8 mouse cellular contexts compared by ENCODE assay signal in the genomic region with DNA sequence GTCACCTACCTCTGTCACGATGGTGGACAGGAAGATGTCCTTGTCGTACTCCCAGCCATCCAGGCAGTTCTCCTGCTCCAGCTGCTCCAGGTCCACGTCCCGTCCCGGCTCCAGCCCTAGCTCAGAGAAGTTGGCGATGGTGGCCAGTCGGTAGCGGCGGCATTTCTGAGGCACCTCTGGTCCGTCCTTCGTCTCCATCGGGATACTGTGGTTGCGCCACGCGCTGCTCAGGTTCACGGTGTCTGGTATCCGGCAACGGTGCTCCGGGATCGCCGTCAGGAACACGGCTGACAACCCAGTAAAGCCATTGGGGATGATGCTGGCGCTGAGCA. TPM values are rescaled to one million over a fixed set of nuclear protein-coding genes. Genes with fewer than 3 reads are reported as not detected.
DNase-seq lines count a peak whose midpoint lies in the region; ATAC-seq and TF ChIP-seq lines count a peak whose summit lies in the region.
"Not testable (repeated sequence)": the region's sequence is repeated elsewhere in the genome, so short reads cannot be mapped to it uniquely, and the experiment has no call there.

No protein-coding gene starts in this region.

- peak overlapping the region; percentile 78 for H3K27ac ChIP-seq in embryonic facial prominence, embryonic 10.5 days (replicated peaks)
- H3K27ac ChIP-seq in forebrain, postnatal 0 days (ENCODE audit: low read depth, low read length); hindbrain, embryonic 11.5 days (ENCODE audit: low read depth, low read length); liver, postnatal 0 days (ENCODE audit: low read depth); midbrain, embryonic 12.5 days (replicated peaks): not testable (repeated sequence)
- H3K27ac ChIP-seq in layer of hippocampus, adult 2 months: 0 out of 2 replicates have a peak overlapping the region, but pooled peaks have one; percentile 5

- not testable (repeated sequence) for H3K36me3 ChIP-seq in E14TG2a.4 (ENCODE audit: insufficient read depth, low read length); embryonic facial prominence, embryonic 10.5 days (replicated peaks); forebrain, postnatal 0 days (ENCODE audit: insufficient read depth); hindbrain, embryonic 11.5 days (ENCODE audit: control insufficient read depth, insufficient read depth, low read length); liver, postnatal 0 days (replicated peaks; ENCODE audit: insufficient read depth, low read length); midbrain, embryonic 12.5 days

- H3K4me1 ChIP-seq in E14TG2a.4 (replicated peaks; ENCODE audit: low read depth, low read length): peaks cover 16% of the 10 kb centered on the region
- H3K4me1 ChIP-seq in embryonic facial prominence, embryonic 10.5 days: peaks cover 15% of the 10 kb centered on the region
- not testable (repeated sequence) for H3K4me1 ChIP-seq in forebrain, postnatal 0 days (ENCODE audit: insufficient read depth); hindbrain, embryonic 11.5 days (replicated peaks; ENCODE audit: control insufficient read depth, insufficient read depth, low read length); midbrain, embryonic 12.5 days
- peaks cover 11% of the 10 kb centered on the region for H3K4me1 ChIP-seq in liver, postnatal 0 days (ENCODE audit: insufficient read depth)

- not testable (repeated sequence) for DNase-seq in embryonic facial prominence, embryonic 10.5 days (ENCODE audit: low spot score); forebrain, postnatal 0 days; hindbrain, embryonic 11.5 days (ENCODE audit: low spot score); layer of hippocampus, adult 2 months (ENCODE audit: low spot score in 2 of 2)
- peak; percentile 23 for DNase-seq in liver, postnatal 0 days
- DNase-seq in retina, postnatal 1 day: peak; percentile 20

- H3K27me3 ChIP-seq in E14TG2a.4 (ENCODE audit: insufficient read depth, low read length): peaks cover 36% of the 10 kb centered on the region
- peaks cover 18% of the 10 kb centered on the region for H3K27me3 ChIP-seq in embryonic facial prominence, embryonic 10.5 days (replicated peaks; ENCODE audit: low read depth, poor library complexity, severe bottlenecking)
- H3K27me3 ChIP-seq in forebrain, postnatal 0 days (ENCODE audit: insufficient read depth, low read length); hindbrain, embryonic 11.5 days (ENCODE audit: control insufficient read depth, insufficient read depth, low read length); liver, postnatal 0 days (ENCODE audit: insufficient read depth, low read length): not testable (repeated sequence)
- peaks cover 18% of the 10 kb centered on the region for H3K27me3 ChIP-seq in midbrain, embryonic 12.5 days

- peak overlapping the region; percentile 57 for H3K9ac ChIP-seq in forebrain, postnatal 0 days
- H3K9ac ChIP-seq in hindbrain, embryonic 11.5 days (ENCODE audit: low read depth, low read length): peak overlapping the region; percentile 55; the same call in 1 of the 2 replicates
- H3K9ac ChIP-seq in liver, postnatal 0 days (replicated peaks): peak overlapping the region; percentile 67
- H3K9ac ChIP-seq in midbrain, embryonic 12.5 days (replicated peaks): peak overlapping the region; percentile 63

- TF ChIP-seq EP300 in liver, postnatal 0 days (IDR thresholded peaks at IDR 0.05; ENCODE audit: low read depth): not testable (repeated sequence)

- H3K4me2 ChIP-seq in forebrain, postnatal 0 days (ENCODE audit: low read depth): peak overlapping the region; percentile 91
- peak overlapping the region; percentile 92 for H3K4me2 ChIP-seq in hindbrain, embryonic 11.5 days (replicated peaks; ENCODE audit: low read depth, low read length)
- peak overlapping the region; percentile 98 for H3K4me2 ChIP-seq in liver, postnatal 0 days (ENCODE audit: low read depth, low read length)
- H3K4me2 ChIP-seq in midbrain, embryonic 12.5 days (replicated peaks): peak overlapping the region; percentile 93

- H3K9me3 ChIP-seq in E14TG2a.4 (ENCODE audit: low read length); embryonic facial prominence, embryonic 10.5 days; forebrain, postnatal 0 days (ENCODE audit: low read length); hindbrain, embryonic 11.5 days (ENCODE audit: control insufficient read depth, low read length); liver, postnatal 0 days (ENCODE audit: low read length); midbrain, embryonic 12.5 days: not testable (repeated sequence)

- WGBS in embryonic facial prominence, embryonic 10.5 days: under 1% methylated on average over 23 of the region's 23 CpGs
- WGBS in forebrain, postnatal 0 days: under 1% methylated on average over 23 of the region's 23 CpGs
- WGBS in hindbrain, embryonic 11.5 days: 1% methylated on average over 23 of the region's 23 CpGs
- 3% methylated on average over 23 of the region's 23 CpGs for WGBS in liver, postnatal 0 days (ENCODE audit: insufficient replicate concordance)
- 1% methylated on average over 23 of the region's 23 CpGs for WGBS in midbrain, embryonic 12.5 days

- H3K4me3 ChIP-seq in E14TG2a.4 (replicated peaks; ENCODE audit: low read length): peak overlapping the region; percentile 90
- H3K4me3 ChIP-seq in embryonic facial prominence, embryonic 10.5 days: peak overlapping the region; percentile 70
- peak overlapping the region; percentile 58 for H3K4me3 ChIP-seq in forebrain, postnatal 0 days (ENCODE audit: low read depth, low read length)
- peak overlapping the region; percentile 60 for H3K4me3 ChIP-seq in hindbrain, embryonic 11.5 days (ENCODE audit: low read depth, low read length)
- H3K4me3 ChIP-seq in layer of hippocampus, adult 2 months: peak overlapping the region; percentile 73
- peak overlapping the region; percentile 59 for H3K4me3 ChIP-seq in liver, postnatal 0 days (ENCODE audit: low read depth, low read length)
- H3K4me3 ChIP-seq in midbrain, embryonic 12.5 days: peak overlapping the region; percentile 58

- not testable (repeated sequence) for TF ChIP-seq CTCF in E14TG2a.4 (conservative IDR thresholded peaks at IDR 0.05; ENCODE audit: low read length); forebrain, postnatal 0 days (IDR thresholded peaks at IDR 0.05; ENCODE audit: low read depth); layer of hippocampus, adult 2 months (conservative IDR thresholded peaks at IDR 0.05); liver, postnatal 0 days (IDR thresholded peaks at IDR 0.05; ENCODE audit: low read depth)

- peak; percentile 5; the same call in 1 of the 2 replicates for ATAC-seq in forebrain, postnatal 0 days
- not testable (repeated sequence) for ATAC-seq in hindbrain, embryonic 11.5 days (ENCODE audit: low FRiP score)
- ATAC-seq in liver, postnatal 0 days: peak; percentile 7; the same call in 1 of the 2 replicates
- 0 out of 2 replicates have a peak, but pooled peaks have one; percentile 23 for ATAC-seq in midbrain, embryonic 12.5 days (ENCODE audit: low FRiP score, low read depth)

RNA-seq across cellular contexts. Expression of a gene that starts 0.7 kb away (rescaled TPM):
- 2.1 and 2.6 TPM in 2 replicates for polyA plus RNA-seq in embryonic facial prominence, embryonic 10.5 days (2016; fragmentation: Nextera tagmentation; extraction: Ambion mirVana)
- total RNA-seq in forebrain, postnatal 0 days (2014; rRNA removed): 3.3 and 5.1 TPM in 2 replicates
- 2.4 and 4.8 TPM in 2 replicates for polyA plus RNA-seq in forebrain, postnatal 0 days (2015; fragmentation: Nextera tagmentation; extraction: Ambion mirVana)
- 2.4 and 2.6 TPM in 2 replicates for polyA plus RNA-seq in hindbrain, embryonic 11.5 days (2014; fragmentation: Nextera tagmentation; extraction: Ambion mirVana)
- 1 to 10 TPM; 1.8 TPM for total RNA-seq in layer of hippocampus, adult 2 months (2021)
- polyA plus RNA-seq in liver, postnatal 0 days (2015; fragmentation: Nextera tagmentation; extraction: Ambion mirVana): 0.90 and 1.3 TPM in 2 replicates
- polyA plus RNA-seq in midbrain, embryonic 12.5 days (2016; fragmentation: Nextera tagmentation; extraction: Ambion mirVana): 2.4 and 2.5 TPM in 2 replicates

RNA-seq across cellular contexts. Expression of a gene that starts 48.5 kb away (rescaled TPM):
- 0.82 and 1.1 TPM in 2 replicates for polyA plus RNA-seq in embryonic facial prominence, embryonic 10.5 days (2016; fragmentation: Nextera tagmentation; extraction: Ambion mirVana)
- 3.7 and 4.7 TPM in 2 replicates for total RNA-seq in forebrain, postnatal 0 days (2014; rRNA removed)
- polyA plus RNA-seq in forebrain, postnatal 0 days (2015; fragmentation: Nextera tagmentation; extraction: Ambion mirVana): 3.3 and 4.0 TPM in 2 replicates
- 1.2 and 1.6 TPM in 2 replicates for polyA plus RNA-seq in hindbrain, embryonic 11.5 days (2014; fragmentation: Nextera tagmentation; extraction: Ambion mirVana)
- 1 to 10 TPM; 5.9 to 6.9 TPM for total RNA-seq in layer of hippocampus, adult 2 months (2021)
- 12.9 and 13.4 TPM in 2 replicates for polyA plus RNA-seq in liver, postnatal 0 days (2015; fragmentation: Nextera tagmentation; extraction: Ambion mirVana)
- polyA plus RNA-seq in midbrain, embryonic 12.5 days (2016; fragmentation: Nextera tagmentation; extraction: Ambion mirVana): 1.3 and 2.1 TPM in 2 replicates
